Mouse (Mus musculus) midbrain, embryonic 15.5 days (tissue): ENCODE measurements at regions not wholly inside any gene's neighbourhood (a gene's known extent, or its start where the extent isn't known, plus 50 kb on each side); places are given as distances from the start of the nearest gene placed in this dataset.
A peak's percentile ranks its signal among the peaks of the same experiment; 100 is the strongest.

Experiments
- ATAC-seq: fragments of 200-750 bp; cut with Nextera tagmentation; replicated peaks from 2 replicates; pipeline ENCODE4 v1.8.0; 2017; ENCODE audit warnings: moderate TSS enrichment
- H3K27ac ChIP-seq: fragments of 300-500 bp; sonication (generic); 2 replicates; pipeline ENCODE4 v1.5.1; 2015; ENCODE audit warnings: mild to moderate bottlenecking, inconsistent platforms
- H3K27me3 ChIP-seq: fragments of 300-500 bp; sonication (generic); replicated peaks from 2 replicates; pipeline ENCODE4 v1.6.1; 2015; ENCODE audit warnings: inconsistent platforms
- H3K36me3 ChIP-seq: fragments of 300-500 bp; sonication (generic); replicated peaks from 2 replicates; pipeline ENCODE4 v1.6.1; 2015; ENCODE audit warnings: inconsistent platforms
- H3K4me1 ChIP-seq: fragments of 300-500 bp; sonication (generic); 2 replicates; pipeline ENCODE4 v1.6.1; 2015; ENCODE audit warnings: inconsistent platforms
- H3K4me2 ChIP-seq: fragments of 300-500 bp; sonication (generic); 2 replicates; pipeline ENCODE4 v1.6.1; 2015; ENCODE audit warnings: inconsistent platforms, mild to moderate bottlenecking, moderate library complexity
- H3K4me3 ChIP-seq: fragments of 300-500 bp; sonication (generic); 2 replicates; pipeline ENCODE4 v1.5.1; 2015; ENCODE audit warnings: mild to moderate bottlenecking, inconsistent platforms
- H3K9ac ChIP-seq: fragments of 300-500 bp; sonication (generic); 2 replicates; pipeline ENCODE4 v1.6.1; 2015; ENCODE audit warnings: mild to moderate bottlenecking, inconsistent platforms
- H3K9me3 ChIP-seq: fragments of 300-500 bp; sonication (generic); 2 replicates; pipeline ENCODE4 v1.6.1; 2016; ENCODE audit warnings: inconsistent platforms
- WGBS: fragments of 180-500 bp; shearing (Covaris S2); methylation state at CpG from one replicate; pipeline ENCODE4 v1.1.7; 2015; ENCODE audit warnings: mixed read lengths; 5-methylcytosine and 5-hydroxymethylcytosine counted together

- no peaks in the 10 kb centered on the region for H3K4me1 ChIP-seq
- no peaks in the 10 kb centered on the region for H3K9me3 ChIP-seq
- no peak overlapping the region for H3K4me3 ChIP-seq
- H3K27me3 ChIP-seq, result no peaks in the 10 kb centered on the region
- H3K4me2 ChIP-seq, result no peak overlapping the region
- ATAC-seq, result no peak
- H3K27ac ChIP-seq, result no peak overlapping the region
- H3K36me3 ChIP-seq, result no peaks in the 10 kb centered on the region
- WGBS, result 86% methylated on average over 2 of the region's 2 CpGs
- no peak overlapping the region for H3K9ac ChIP-seq
These were observed 517.5 kb upstream of the Gm21961 start for GRCm38 (mm10) chr15:65532241-65532640.

GRCm38 (mm10) chr15:65502656-65503055 is 488.0 kb upstream of the Gm21961 start:
- Histone ChIP-seq H3K9ac (no peak overlapping the region), H3K4me2 (no peak overlapping the region), H3K36me3 (no peaks in the 10 kb centered on the region), H3K27ac (no peak overlapping the region), H3K4me3 (no peak overlapping the region), H3K27me3 (no peaks in the 10 kb centered on the region), H3K9me3 (no peaks in the 10 kb centered on the region), H3K4me1 (no peaks in the 10 kb centered on the region)
- 94% methylated on average over 1 of the region's 1 CpGs for WGBS
- ATAC-seq, result no peak

- H3K9ac ChIP-seq, result no peak overlapping the region
- H3K27me3 ChIP-seq, result no peaks in the 10 kb centered on the region
- WGBS, result 49% methylated on average over 3 of the region's 3 CpGs
- no peaks in the 10 kb centered on the region for H3K4me1 ChIP-seq
- no peak for ATAC-seq
- no peak overlapping the region for H3K4me3 ChIP-seq
- H3K9me3 ChIP-seq, result 0 out of 2 replicates have a peak, but pooled peaks cover 2% of the 10 kb centered on the region
- H3K27ac ChIP-seq, result no peak overlapping the region
- H3K36me3 ChIP-seq, result no peaks in the 10 kb centered on the region
- no peak overlapping the region for H3K4me2 ChIP-seq
These were observed 464.2 kb upstream of the Gm21961 start for GRCm38 (mm10) chr15:65478940-65479339.

DNA sequence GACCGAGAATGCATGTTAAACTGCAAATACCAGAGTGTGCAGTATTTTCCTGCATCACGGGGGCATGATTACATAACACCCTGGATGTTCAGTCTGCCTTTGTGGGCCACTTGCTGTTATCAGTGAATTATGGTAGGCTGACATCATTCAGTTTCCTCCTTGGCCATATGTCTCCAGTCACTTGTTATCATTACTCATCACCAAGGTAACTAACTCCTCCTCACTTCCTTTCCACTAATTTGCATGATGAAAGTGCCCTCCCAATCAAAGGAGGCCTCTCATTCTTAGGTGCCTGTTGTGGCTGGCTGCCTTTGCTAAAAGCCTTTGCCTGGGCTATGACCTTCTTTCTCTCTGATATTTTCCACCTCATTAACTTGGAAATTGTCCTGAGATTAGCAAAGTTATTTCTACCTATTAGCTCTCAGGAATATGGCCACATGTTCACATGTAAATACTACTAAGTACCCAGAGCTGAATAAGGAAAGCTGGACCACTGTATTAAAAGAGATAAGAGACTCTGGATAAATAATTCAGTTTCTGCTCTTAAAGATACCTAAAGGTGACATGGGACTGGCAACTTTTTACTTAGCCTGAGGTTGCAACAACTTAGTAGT is 440.6 kb upstream of the Gm21961 start:
- WGBS, result 61% methylated on average over 2 of the region's 2 CpGs
- H3K27me3 ChIP-seq, result no peaks in the 10 kb centered on the region
- ATAC-seq, result peak; percentile 48; the same call in 1 of the 2 replicates

GRCm38 (mm10) chr15:65452258-65453028 is 437.7 kb upstream of the Gm21961 start:
- no peak overlapping the region for H3K9ac ChIP-seq
- H3K27ac ChIP-seq, result no peak overlapping the region
- no peaks in the 10 kb centered on the region for H3K27me3 ChIP-seq
- no peaks in the 10 kb centered on the region for H3K36me3 ChIP-seq
- H3K4me2 ChIP-seq, result no peak overlapping the region
- no peak for ATAC-seq
- H3K9me3 ChIP-seq, result no peaks in the 10 kb centered on the region
- H3K4me3 ChIP-seq, result no peak overlapping the region
- 80% methylated on average over 4 of the region's 4 CpGs for WGBS
- H3K4me1 ChIP-seq, result no peaks in the 10 kb centered on the region

More for the DNA sequence above, 440.6 kb upstream of the Gm21961 start:
- H3K36me3 ChIP-seq, result no peaks in the 10 kb centered on the region
- no peak overlapping the region for H3K27ac ChIP-seq
- no peaks in the 10 kb centered on the region for H3K9me3 ChIP-seq
- no peaks in the 10 kb centered on the region for H3K4me1 ChIP-seq
- no peak overlapping the region for H3K4me3 ChIP-seq
- H3K9ac ChIP-seq, result no peak overlapping the region
- no peak overlapping the region for H3K4me2 ChIP-seq

DNA sequence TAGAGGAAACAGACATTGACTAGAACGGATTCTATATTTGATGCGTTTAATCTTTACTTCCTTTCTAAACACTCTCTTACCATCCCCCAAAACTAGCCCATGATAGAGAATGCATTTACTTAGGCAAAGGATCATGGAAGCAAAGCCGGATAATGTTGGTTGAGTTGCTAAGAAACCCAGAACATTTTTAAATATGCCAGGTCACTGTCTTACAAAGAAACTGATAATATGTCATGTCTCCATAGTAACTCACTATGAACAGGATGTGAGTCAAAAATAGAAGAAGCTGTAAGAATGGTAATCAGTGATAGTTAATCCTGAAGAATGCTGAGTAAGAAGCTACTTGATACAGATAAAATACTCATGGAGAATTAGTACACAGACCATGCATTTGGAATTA is 405.0 kb upstream of the Gm21961 start:
- WGBS, result 81% methylated on average over 3 of the region's 3 CpGs
- ATAC-seq, result no peak

More for the DNA sequence above, 405.0 kb upstream of the Gm21961 start:
- Histone ChIP-seq H3K4me2 (no peak overlapping the region), H3K9me3 (no peaks in the 10 kb centered on the region), H3K9ac (no peak overlapping the region), H3K4me1 (no peaks in the 10 kb centered on the region), H3K27ac (no peak overlapping the region), H3K4me3 (no peak overlapping the region), H3K27me3 (no peaks in the 10 kb centered on the region), H3K36me3 (no peaks in the 10 kb centered on the region)
